Mouse (Mus musculus) midbrain, postnatal 0 days (tissue): ENCODE results near the gene Lmod2. TPM values are rescaled to one million over a fixed set of nuclear protein-coding genes. Genes with fewer than 3 reads are reported as not detected.

Source experiments
- ATAC-seq: fragments of 200-750 bp; cut with Nextera tagmentation; 2 replicates; pipeline ENCODE4 v1.8.0; 2017; ENCODE audit warnings: moderate number of reproducible peaks, mild to moderate bottlenecking, moderate TSS enrichment, moderate library complexity; ENCODE audit not compliant: low FRiP score
- DNase-seq: peaks from one replicate; pipeline ENCODE4 v3.0.0-alpha.2; 2015; ENCODE audit warnings: low spot score
- H3K27ac ChIP-seq: fragments of 300-500 bp; sonication (generic); 2 replicates; pipeline ENCODE4 v1.5.1; 2014; ENCODE audit warnings: low read depth, mild to moderate bottlenecking, low read length, mixed read lengths
- H3K27me3 ChIP-seq: fragments of 300-500 bp; sonication (generic); 2 replicates; pipeline ENCODE4 v1.6.1; 2014; ENCODE audit warnings: low read length, control low read depth, mixed read lengths; ENCODE audit not compliant: insufficient read depth
- H3K36me3 ChIP-seq: fragments of 300-500 bp; sonication (generic); 2 replicates; pipeline ENCODE4 v1.6.1; 2014; ENCODE audit warnings: low read length, control low read depth, mixed read lengths; ENCODE audit not compliant: insufficient read depth
- H3K4me1 ChIP-seq: fragments of 300-500 bp; sonication (generic); 2 replicates; pipeline ENCODE4 v1.6.1; 2014; ENCODE audit warnings: mild to moderate bottlenecking, control low read depth, antibody characterized with exemption, low read length, mixed read lengths; ENCODE audit not compliant: insufficient read depth
- H3K4me2 ChIP-seq: fragments of 300-500 bp; sonication (generic); 2 replicates; pipeline ENCODE4 v1.6.1; 2014; ENCODE audit warnings: low read depth, mild to moderate bottlenecking, low read length, mixed read lengths; ENCODE audit not compliant: poor library complexity, severe bottlenecking
- H3K4me3 ChIP-seq: fragments of 300-500 bp; sonication (generic); 2 replicates; pipeline ENCODE4 v1.5.1; 2014; ENCODE audit warnings: low read depth, mild to moderate bottlenecking, low read length, moderate library complexity
- H3K9ac ChIP-seq: fragments of 300-500 bp; sonication (generic); replicated peaks from 2 replicates; pipeline ENCODE4 v1.6.1; 2014; ENCODE audit warnings: mild to moderate bottlenecking, low read length, moderate library complexity, mixed read lengths; ENCODE audit not compliant: poor library complexity, severe bottlenecking
- H3K9me3 ChIP-seq: fragments of 300-500 bp; sonication (generic); 2 replicates; pipeline ENCODE4 v1.6.1; 2016; ENCODE audit warnings: low read length, control low read depth
- CTCF ChIP-seq: IDR thresholded peaks from 2 replicates; pipeline ENCODE4 v1.5.1; 2016; ENCODE audit warnings: antibody characterized with exemption, mild to moderate bottlenecking
- WGBS: fragments of 180-500 bp; shearing (Covaris S2); extraction: QIAGEN DNeasy Blood & Tissue Kit; methylation state at CpG from one replicate; pipeline ENCODE4 v1.1.7; 2014; 5-methylcytosine and 5-hydroxymethylcytosine counted together
- polyA plus RNA-seq: library from polyadenylated mRNA; unstranded; fragments of >200 nt; fragmentation: Nextera tagmentation; extraction: Ambion mirVana; gene quantifications from 2 replicates; pipeline ENCODE4 v1.2.1, GENCODE M21; 2015
- total RNA-seq: library from RNA; depleted of rRNA; stranded (reverse); fragments of >200 nt; gene quantifications from 2 replicates; pipeline ENCODE4 v1.2.3, GENCODE M21; 2014

Gene Lmod2
- total and polyA plus RNA-seq, 2 experiments from 2014 or later, result not detected

DNA sequence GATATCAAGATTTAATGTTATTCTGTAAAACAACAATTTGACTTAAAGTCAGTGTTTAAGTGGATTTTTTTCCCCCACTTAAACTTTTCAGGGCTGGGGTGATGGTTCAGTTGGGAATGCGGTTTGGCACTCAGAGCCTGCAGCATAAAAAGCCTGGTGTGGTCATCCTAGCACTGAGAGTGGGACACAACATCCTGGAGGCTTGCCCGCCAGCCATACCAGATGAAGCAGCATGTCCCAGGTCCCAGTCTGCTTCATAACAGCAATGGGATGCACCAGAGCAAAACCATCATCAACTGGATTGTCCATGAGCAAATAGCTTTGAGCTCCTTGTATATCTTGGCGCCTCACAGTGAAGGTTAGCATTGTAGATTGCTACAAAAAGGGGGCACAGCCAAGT lies 11.1 kb downstream of the Lmod2 start:
- H3K27ac ChIP-seq, result no peak overlapping the region
- no peaks in the 10 kb centered on the region for H3K4me1 ChIP-seq
- no peak for TF ChIP-seq CTCF
- H3K27me3 ChIP-seq, result no peaks in the 10 kb centered on the region
- no peak overlapping the region for H3K4me3 ChIP-seq
- 96% methylated on average over 3 of the region's 3 CpGs for WGBS
- H3K36me3 ChIP-seq, result no peaks in the 10 kb centered on the region
- no peak overlapping the region for H3K4me2 ChIP-seq
- ATAC-seq (no peak), DNase-seq (no peak)
- no peaks in the 10 kb centered on the region for H3K9me3 ChIP-seq
- no peak overlapping the region for H3K9ac ChIP-seq

DNA sequence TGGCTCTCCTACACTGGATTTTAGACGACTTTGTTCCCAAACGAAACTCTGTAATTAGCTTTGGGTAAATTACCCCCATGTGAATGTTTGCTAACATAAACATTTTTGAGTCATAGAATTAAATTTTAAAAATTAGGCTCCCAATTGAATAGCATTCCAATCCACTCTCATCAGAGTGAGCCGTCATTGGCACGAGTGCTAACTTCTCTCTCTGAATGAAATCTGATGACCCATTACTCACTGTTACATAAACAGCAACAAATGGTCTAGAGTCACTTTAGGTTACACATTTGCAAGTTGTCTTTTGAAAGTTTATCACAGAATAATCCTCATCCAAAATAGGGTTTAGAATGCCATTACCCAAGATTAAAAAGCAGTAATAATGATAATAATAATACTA lies 12.0 kb downstream of the Lmod2 start:
- WGBS, result 88% methylated on average over 4 of the region's 4 CpGs
- Histone ChIP-seq H3K4me2 (no peak overlapping the region), H3K27ac (no peak overlapping the region), H3K36me3 (no peaks in the 10 kb centered on the region; the same call in 1 of the 2 replicates), H3K9me3 (no peaks in the 10 kb centered on the region), H3K4me1 (no peaks in the 10 kb centered on the region), H3K9ac (no peak overlapping the region), H3K27me3 (no peaks in the 10 kb centered on the region), H3K4me3 (no peak overlapping the region)
- DNase-seq, result no peak
- no peak for TF ChIP-seq CTCF
- ATAC-seq, result no peak

DNA sequence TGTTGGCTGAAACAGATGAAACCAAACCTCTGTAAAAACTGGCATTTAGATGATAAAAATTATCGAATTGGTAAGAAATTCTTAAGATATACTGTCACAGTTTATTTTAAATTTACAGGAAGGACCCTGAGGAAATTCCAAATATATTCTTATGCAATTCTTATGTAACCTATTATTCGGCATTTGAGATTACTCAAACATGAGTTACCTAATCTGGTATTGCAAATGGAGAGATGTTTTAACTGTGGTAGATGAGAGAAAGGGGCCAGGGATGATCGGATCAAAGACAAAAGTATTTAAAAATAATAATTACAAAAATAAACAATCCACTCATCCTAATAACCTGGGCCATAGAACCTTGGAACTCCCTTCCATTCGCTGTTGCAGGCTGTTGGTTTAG lies 12.8 kb downstream of the Lmod2 start:
- Histone ChIP-seq H3K27ac (no peak overlapping the region), H3K36me3 (peaks cover 3% of the 10 kb centered on the region; the same call in 1 of the 2 replicates), H3K4me3 (no peak overlapping the region), H3K27me3 (no peaks in the 10 kb centered on the region), H3K9me3 (no peaks in the 10 kb centered on the region), H3K9ac (no peak overlapping the region), H3K4me2 (no peak overlapping the region), H3K4me1 (no peaks in the 10 kb centered on the region)
- TF ChIP-seq CTCF, result no peak
- ATAC-seq, result no peak
- no peak for DNase-seq
- 92% methylated on average over 4 of the region's 4 CpGs for WGBS

DNA sequence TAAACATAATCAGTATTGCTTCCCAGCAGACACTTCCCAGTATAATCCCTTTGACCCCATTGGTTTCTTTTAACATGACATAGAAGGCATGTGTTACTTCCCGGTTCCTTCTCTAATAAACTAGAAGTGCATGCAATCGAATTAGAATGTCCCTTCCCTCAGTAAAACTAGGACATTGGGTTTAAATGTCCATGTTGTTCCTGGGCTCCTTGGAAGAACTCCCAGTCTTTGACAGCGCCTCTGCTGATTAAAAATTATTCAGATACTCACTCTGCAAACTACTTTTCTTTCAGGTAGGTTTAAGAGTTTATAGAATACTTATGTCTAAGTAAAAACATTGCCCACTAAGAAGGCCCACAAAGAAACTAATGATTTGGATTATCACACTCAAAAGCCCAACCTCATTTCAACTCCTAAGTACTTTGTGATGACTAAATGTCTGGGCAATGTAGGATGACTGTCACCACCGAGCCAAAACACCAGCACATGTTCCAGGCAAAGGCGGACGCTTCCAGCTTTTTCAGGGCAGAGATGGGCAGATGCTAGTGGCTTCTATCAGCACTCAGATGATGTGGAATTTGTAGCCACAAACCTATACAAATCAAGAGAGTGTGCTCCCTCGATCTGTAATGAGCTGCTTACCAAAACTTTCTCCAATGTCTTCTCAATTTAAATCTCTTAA lies 14.7 kb downstream of the Lmod2 start:
- TF ChIP-seq CTCF, result no peak
- Histone ChIP-seq H3K4me3 (no peak overlapping the region), H3K27me3 (no peaks in the 10 kb centered on the region), H3K27ac (no peak overlapping the region), H3K4me2 (no peak overlapping the region), H3K9me3 (no peaks in the 10 kb centered on the region), H3K4me1 (no peaks in the 10 kb centered on the region), H3K9ac (no peak overlapping the region), H3K36me3 (peaks cover 6% of the 10 kb centered on the region; the same call in 1 of the 2 replicates)
- WGBS, result 93% methylated on average over 7 of the region's 7 CpGs
- ATAC-seq (no peak), DNase-seq (no peak)

DNA sequence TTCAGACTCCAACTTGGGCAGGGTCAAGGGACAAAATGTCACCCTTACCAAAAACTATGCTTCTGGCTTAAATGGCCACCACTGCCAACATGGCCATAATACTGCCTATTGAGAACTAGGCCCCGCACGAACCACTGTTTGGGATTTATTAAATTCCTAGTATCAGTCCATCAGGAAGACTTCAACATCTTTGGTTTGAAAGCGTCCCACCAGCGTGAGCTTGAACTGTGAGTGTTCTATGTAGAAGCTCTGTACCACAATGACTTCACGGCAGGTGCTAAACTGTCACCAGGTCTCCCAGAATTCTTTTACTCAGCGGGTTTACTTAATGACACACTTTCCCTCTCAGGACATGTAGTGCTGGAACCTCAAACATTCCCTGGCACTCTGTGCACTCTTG lies 15.8 kb downstream of the Lmod2 start:
- 95% methylated on average over 6 of the region's 6 CpGs for WGBS
- H3K36me3 ChIP-seq, result peaks cover 16% of the 10 kb centered on the region; the same call in 1 of the 2 replicates

DNA sequence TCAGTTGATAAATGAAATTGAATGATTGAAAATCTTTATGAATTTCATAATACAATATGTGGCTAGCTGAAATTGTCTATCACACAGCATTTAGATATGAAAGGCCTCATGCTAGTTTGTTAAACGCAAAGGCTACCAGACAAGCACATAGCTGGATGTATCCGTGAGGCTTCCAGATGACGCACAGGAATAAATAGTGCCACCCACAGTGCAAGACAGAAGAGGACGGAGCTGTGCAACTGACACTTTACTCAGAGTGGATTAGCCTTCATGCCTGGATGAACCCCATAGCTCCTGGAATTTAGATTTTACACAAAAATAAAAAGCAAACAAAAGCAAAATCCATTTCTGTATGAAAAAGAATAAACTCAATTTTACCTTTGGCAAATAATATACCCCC lies 16.4 kb downstream of the Lmod2 start:
- WGBS, result 31% methylated on average over 4 of the region's 4 CpGs
- no peaks in the 10 kb centered on the region for H3K4me1 ChIP-seq

More for the DNA sequence above, 15.8 kb downstream of the Lmod2 start:
- DNase-seq, result no peak
- no peak for ATAC-seq
- no peak overlapping the region for H3K27ac ChIP-seq
- H3K4me1 ChIP-seq, result no peaks in the 10 kb centered on the region
- no peaks in the 10 kb centered on the region for H3K27me3 ChIP-seq
- H3K9ac ChIP-seq, result no peak overlapping the region
- no peaks in the 10 kb centered on the region for H3K9me3 ChIP-seq
- no peak overlapping the region for H3K4me3 ChIP-seq
- TF ChIP-seq CTCF, result no peak
- no peak overlapping the region for H3K4me2 ChIP-seq

More for the DNA sequence above, 16.4 kb downstream of the Lmod2 start:
- Histone ChIP-seq H3K27me3 (no peaks in the 10 kb centered on the region), H3K4me3 (no peak overlapping the region), H3K27ac (no peak overlapping the region), H3K9ac (no peak overlapping the region), H3K4me2 (no peak overlapping the region), H3K36me3 (peaks cover 16% of the 10 kb centered on the region; the same call in 1 of the 2 replicates), H3K9me3 (no peaks in the 10 kb centered on the region)
- ATAC-seq, result no peak
- no peak for TF ChIP-seq CTCF
- DNase-seq, result no peak
